Mouse (Mus musculus): ENCODE data around the gene Fmnl1.

Gene Fmnl1

GRCm38 (mm10) chr11:103170494-103171285 lies at the start of gene Fmnl1:
Fmnl1 (plus strand) TSS chr11:103171107.
- DNase-seq (ENCODE audit: low read depth in 2 of 2, low spot score in 2 of 2), result no peak

GRCm38 (mm10) chr11:103131701-103132575 lies 39.0 kb upstream of the Fmnl1 start, which contains the start of gene Hexim2:
Hexim2 (plus strand) TSS chr11:103132429.
- DNase-seq (ENCODE audit: low read depth in 2 of 2, low spot score in 2 of 2), result peak in 1 of 2 experiments; percentile 42

GRCm38 (mm10) chr11:103132576-103133455 lies 38.1 kb upstream of the Fmnl1 start:
- DNase-seq (ENCODE audit: low read depth in 2 of 2, low spot score in 2 of 2), result peak; percentile 99 to 100

GRCm38 (mm10) chr11:103133456-103134185 lies 37.3 kb upstream of the Fmnl1 start:
- DNase-seq (ENCODE audit: low read depth in 2 of 2, low spot score in 2 of 2), result no peak

- DNase-seq (ENCODE audit: low read depth in 2 of 2, low spot score in 2 of 2), result no peak
Measured at GRCm38 (mm10) chr11:103134221-103134620, 36.7 kb upstream of the Fmnl1 start.

GRCm38 (mm10) chr11:103136039-103136577 lies 34.8 kb upstream of the Fmnl1 start:
- DNase-seq (ENCODE audit: low read depth in 2 of 2, low spot score in 2 of 2), result no peak

GRCm38 (mm10) chr11:103139951-103140762 lies 30.8 kb upstream of the Fmnl1 start:
- no peak for DNase-seq (ENCODE audit: low read depth in 2 of 2, low spot score in 2 of 2)

GRCm38 (mm10) chr11:103140763-103141100 lies 30.2 kb upstream of the Fmnl1 start:
- DNase-seq (ENCODE audit: low read depth in 2 of 2, low spot score in 2 of 2), result no peak

GRCm38 (mm10) chr11:103141101-103141943 lies 29.6 kb upstream of the Fmnl1 start:
- DNase-seq (ENCODE audit: low read depth in 2 of 2, low spot score in 2 of 2), result no peak

GRCm38 (mm10) chr11:103141944-103142255 lies 29.0 kb upstream of the Fmnl1 start:
- DNase-seq (ENCODE audit: low read depth in 2 of 2, low spot score in 2 of 2), result no peak

- DNase-seq (ENCODE audit: low read depth in 2 of 2, low spot score in 2 of 2), result peak; percentile 54 to 59
Measured at GRCm38 (mm10) chr11:103142441-103143182, 28.3 kb upstream of the Fmnl1 start.

GRCm38 (mm10) chr11:103144309-103145285 lies 26.3 kb upstream of the Fmnl1 start:
- DNase-seq (ENCODE audit: low read depth in 2 of 2, low spot score in 2 of 2), result no peak

- no peak for DNase-seq (ENCODE audit: low read depth in 2 of 2, low spot score in 2 of 2)
Measured at GRCm38 (mm10) chr11:103146386-103146785, 24.5 kb upstream of the Fmnl1 start.

GRCm38 (mm10) chr11:103147766-103148165 lies 23.1 kb upstream of the Fmnl1 start:
- DNase-seq (ENCODE audit: low read depth in 2 of 2, low spot score in 2 of 2), result no peak

- no peak for DNase-seq (ENCODE audit: low read depth in 2 of 2, low spot score in 2 of 2)
Measured at GRCm38 (mm10) chr11:103149771-103150170, 21.1 kb upstream of the Fmnl1 start.

GRCm38 (mm10) chr11:103158621-103159478 lies 12.1 kb upstream of the Fmnl1 start:
- peak; percentile 97 for DNase-seq (ENCODE audit: low read depth in 2 of 2, low spot score in 2 of 2)

Data from CD8-positive naive resting alpha-beta T cell, adult 2 months (primary cell).